Mouse (Mus musculus): ENCODE results near the gene Pik3cb. TPM values are rescaled to one million over a fixed set of nuclear protein-coding genes. Genes with fewer than 3 reads are reported as not detected.

Gene Pik3cb
- polyA plus RNA-seq, 1 experiment, result 3.0 TPM

DNA sequence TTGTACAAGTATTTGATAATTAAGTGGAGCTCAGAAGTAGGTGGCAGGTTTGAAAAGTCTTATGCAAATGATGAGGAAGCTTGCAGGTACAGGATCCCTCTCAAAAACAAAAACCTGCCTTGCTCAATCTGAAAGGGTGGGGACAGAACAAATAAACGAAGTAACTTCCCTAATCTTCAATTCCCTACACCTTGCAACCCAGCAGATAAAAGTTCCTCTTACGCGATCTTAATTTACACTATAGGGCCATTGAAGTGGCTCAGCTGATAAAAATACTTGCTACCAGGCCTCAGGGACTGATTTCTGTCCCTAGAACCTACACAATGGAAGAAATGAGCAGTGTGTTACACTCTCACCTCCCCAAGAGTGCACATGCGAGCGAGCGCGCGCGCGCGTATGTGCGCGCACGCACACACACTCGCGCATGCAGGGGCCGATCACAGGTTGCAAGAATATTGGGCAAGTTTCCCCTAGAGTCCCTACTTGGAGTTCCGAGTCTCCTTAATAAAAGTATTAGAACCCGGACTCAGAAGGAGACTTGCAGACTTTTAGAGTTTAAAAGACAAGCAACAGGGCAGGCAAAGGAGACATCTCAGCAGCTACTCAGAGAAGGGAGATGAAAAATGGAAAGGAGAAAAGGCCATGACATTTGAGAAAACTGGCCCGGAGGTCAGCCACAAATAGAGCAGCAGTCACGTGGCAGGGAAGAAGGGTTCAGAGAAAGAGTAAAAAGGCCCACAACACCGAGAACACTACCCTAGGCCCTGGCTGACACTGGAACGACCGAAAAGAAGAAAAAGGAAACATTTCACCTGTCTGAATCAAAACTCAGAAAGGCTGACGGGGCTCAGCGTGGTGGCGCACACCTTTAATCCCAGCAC, 6.7 kb upstream of the Pik3cb start:
- Histone ChIP-seq H3K27ac (ENCODE audit: control insufficient read depth, insufficient read depth, low read depth, low read length) (no peak overlapping the region), H3K27me3 (ENCODE audit: control insufficient read depth, insufficient read depth, low read length) (no peaks in the 10 kb centered on the region), H3K4me3 (ENCODE audit: control insufficient read depth, low read depth, low read length) (peak overlapping the region; percentile 17; the same call in 1 of the 2 replicates), H3K4me1 (ENCODE audit: control insufficient read depth, insufficient read depth, low read length) (peaks cover 3% of the 10 kb centered on the region), H3K36me3 (ENCODE audit: control insufficient read depth, insufficient read depth, low read length) (no peaks in the 10 kb centered on the region)
- TF ChIP-seq POLR2A (IDR thresholded peaks at IDR 0.05; ENCODE audit: control insufficient read depth, low read depth, low read length) (no peak), CTCF (IDR thresholded peaks at IDR 0.05; ENCODE audit: control insufficient read depth, insufficient read depth, insufficient replicate concordance, low read depth, low read length) (no peak)

DNA sequence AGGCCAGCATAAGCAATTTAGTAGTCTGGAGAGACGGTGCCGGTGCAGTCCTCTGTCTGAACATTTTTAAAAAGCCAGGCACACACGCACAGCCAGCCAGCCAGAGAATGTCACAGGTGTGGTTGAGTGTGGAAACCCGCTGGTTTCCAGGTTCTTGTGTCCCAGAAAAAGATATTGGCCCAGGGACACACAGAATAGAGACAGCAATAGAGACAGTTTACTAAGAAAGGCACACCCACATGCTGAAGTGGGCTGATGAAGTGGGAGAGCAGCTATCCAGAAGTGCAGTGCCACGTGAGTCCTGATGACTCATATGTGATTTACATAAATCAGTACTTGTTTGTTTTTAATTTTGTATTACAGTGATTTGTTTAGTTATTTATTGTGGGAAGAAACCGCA, 5.3 kb upstream of the Pik3cb start:
- Histone ChIP-seq H3K4me1 (ENCODE audit: control insufficient read depth, insufficient read depth, low read length) (peaks cover 3% of the 10 kb centered on the region), H3K36me3 (ENCODE audit: control insufficient read depth, insufficient read depth, low read length) (no peaks in the 10 kb centered on the region), H3K27me3 (ENCODE audit: control insufficient read depth, insufficient read depth, low read length) (no peaks in the 10 kb centered on the region), H3K27ac (ENCODE audit: control insufficient read depth, insufficient read depth, low read depth, low read length) (no peak overlapping the region), H3K4me3 (ENCODE audit: control insufficient read depth, low read depth, low read length) (no peak overlapping the region)
- TF ChIP-seq POLR2A (IDR thresholded peaks at IDR 0.05; ENCODE audit: control insufficient read depth, low read depth, low read length) (no peak), CTCF (IDR thresholded peaks at IDR 0.05; ENCODE audit: control insufficient read depth, insufficient read depth, insufficient replicate concordance, low read depth, low read length) (no peak)

DNA sequence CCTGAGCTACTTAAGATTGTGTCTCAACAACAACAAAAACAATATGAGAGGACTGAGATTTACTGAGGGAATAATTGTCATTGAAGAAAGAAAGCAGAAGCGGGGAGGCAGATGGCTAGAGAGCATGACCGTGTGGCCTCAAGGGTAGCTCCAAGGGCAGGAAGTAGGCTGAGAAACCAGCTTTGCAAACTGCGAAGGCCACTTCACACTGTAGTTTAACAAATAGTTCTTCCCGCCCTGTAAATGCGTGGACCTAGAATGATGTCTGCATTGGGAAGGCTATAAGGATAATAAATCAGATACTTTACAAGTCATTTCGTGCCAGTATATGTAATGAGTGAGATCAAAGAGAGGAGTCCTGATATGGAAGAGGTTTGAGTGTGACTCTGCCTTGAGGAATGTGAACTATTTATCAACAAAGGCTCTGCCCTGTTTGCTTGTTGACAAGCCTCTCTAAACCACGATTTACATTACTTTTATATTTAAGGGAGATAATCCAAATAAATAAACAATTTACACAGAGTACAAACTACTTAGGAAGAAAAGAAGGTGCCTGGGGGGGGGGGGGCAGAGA, 4.1 kb upstream of the Pik3cb start:
- Histone ChIP-seq H3K4me3 (ENCODE audit: control insufficient read depth, low read depth, low read length) (no peak overlapping the region), H3K27ac (ENCODE audit: control insufficient read depth, insufficient read depth, low read depth, low read length) (no peak overlapping the region), H3K27me3 (ENCODE audit: control insufficient read depth, insufficient read depth, low read length) (no peaks in the 10 kb centered on the region), H3K36me3 (ENCODE audit: control insufficient read depth, insufficient read depth, low read length) (no peaks in the 10 kb centered on the region), H3K4me1 (ENCODE audit: control insufficient read depth, insufficient read depth, low read length) (peaks cover 6% of the 10 kb centered on the region)
- TF ChIP-seq CTCF (IDR thresholded peaks at IDR 0.05; ENCODE audit: control insufficient read depth, insufficient read depth, insufficient replicate concordance, low read depth, low read length), result no peak
- no peak for TF ChIP-seq POLR2A (IDR thresholded peaks at IDR 0.05; ENCODE audit: control insufficient read depth, low read depth, low read length)

DNA sequence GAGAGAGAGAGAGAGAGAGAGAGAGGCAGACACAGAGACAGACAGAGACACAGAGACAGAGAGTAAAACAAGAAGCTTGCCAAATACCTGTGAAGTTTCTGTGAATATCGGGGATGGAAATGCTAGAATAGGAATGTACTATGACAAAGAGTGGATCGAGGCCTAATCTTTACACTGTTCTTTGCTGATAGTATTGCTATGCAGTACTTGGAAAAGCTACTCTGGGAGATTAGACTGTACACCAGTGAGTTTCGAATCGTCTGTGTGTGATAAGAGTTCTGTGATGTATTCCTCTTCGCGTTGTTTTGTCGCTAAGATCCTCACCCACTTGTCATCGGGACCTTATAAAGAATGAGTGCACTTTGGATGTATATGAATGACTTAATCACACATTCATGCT, 1.2 kb upstream of the Pik3cb start:
- TF ChIP-seq POLR2A (IDR thresholded peaks at IDR 0.05; ENCODE audit: control insufficient read depth, low read depth, low read length) (no peak), CTCF (IDR thresholded peaks at IDR 0.05; ENCODE audit: control insufficient read depth, insufficient read depth, insufficient replicate concordance, low read depth, low read length) (no peak)
- Histone ChIP-seq H3K27ac (ENCODE audit: control insufficient read depth, insufficient read depth, low read depth, low read length) (no peak overlapping the region), H3K36me3 (ENCODE audit: control insufficient read depth, insufficient read depth, low read length) (no peaks in the 10 kb centered on the region), H3K27me3 (ENCODE audit: control insufficient read depth, insufficient read depth, low read length) (no peaks in the 10 kb centered on the region), H3K4me1 (ENCODE audit: control insufficient read depth, insufficient read depth, low read length) (peaks cover 6% of the 10 kb centered on the region), H3K4me3 (ENCODE audit: control insufficient read depth, low read depth, low read length) (no peak overlapping the region)

DNA sequence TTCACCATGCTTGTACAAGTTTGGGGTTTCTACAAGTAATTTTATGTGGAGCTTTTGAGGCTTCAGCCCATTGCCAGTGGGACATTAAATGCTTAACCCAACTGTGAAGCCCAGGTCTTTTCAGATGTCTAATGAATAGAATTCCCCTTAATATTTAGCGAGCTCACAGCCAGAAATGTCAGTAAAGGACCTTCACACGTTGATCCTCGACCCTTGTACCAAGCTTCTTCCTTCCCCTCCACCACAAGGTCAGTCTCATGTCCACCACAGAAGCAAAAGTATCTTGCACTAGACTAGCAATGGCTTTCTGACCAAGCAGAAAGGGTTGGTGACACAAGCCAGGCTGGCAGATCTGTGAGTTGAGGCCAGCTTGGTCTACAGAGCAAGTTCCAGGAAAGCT, 750 bp upstream of the Pik3cb start:
- no peaks in the 10 kb centered on the region for H3K27me3 ChIP-seq (ENCODE audit: control insufficient read depth, insufficient read depth, low read length)
- no peak overlapping the region for H3K4me3 ChIP-seq (ENCODE audit: control insufficient read depth, low read depth, low read length)
- H3K27ac ChIP-seq (ENCODE audit: control insufficient read depth, insufficient read depth, low read depth, low read length), result no peak overlapping the region
- no peaks in the 10 kb centered on the region for H3K36me3 ChIP-seq (ENCODE audit: control insufficient read depth, insufficient read depth, low read length)
- TF ChIP-seq POLR2A (IDR thresholded peaks at IDR 0.05; ENCODE audit: control insufficient read depth, low read depth, low read length), result no peak
- TF ChIP-seq CTCF (IDR thresholded peaks at IDR 0.05; ENCODE audit: control insufficient read depth, insufficient read depth, insufficient replicate concordance, low read depth, low read length), result no peak
- H3K4me1 ChIP-seq (ENCODE audit: control insufficient read depth, insufficient read depth, low read length), result peaks cover 6% of the 10 kb centered on the region

DNA sequence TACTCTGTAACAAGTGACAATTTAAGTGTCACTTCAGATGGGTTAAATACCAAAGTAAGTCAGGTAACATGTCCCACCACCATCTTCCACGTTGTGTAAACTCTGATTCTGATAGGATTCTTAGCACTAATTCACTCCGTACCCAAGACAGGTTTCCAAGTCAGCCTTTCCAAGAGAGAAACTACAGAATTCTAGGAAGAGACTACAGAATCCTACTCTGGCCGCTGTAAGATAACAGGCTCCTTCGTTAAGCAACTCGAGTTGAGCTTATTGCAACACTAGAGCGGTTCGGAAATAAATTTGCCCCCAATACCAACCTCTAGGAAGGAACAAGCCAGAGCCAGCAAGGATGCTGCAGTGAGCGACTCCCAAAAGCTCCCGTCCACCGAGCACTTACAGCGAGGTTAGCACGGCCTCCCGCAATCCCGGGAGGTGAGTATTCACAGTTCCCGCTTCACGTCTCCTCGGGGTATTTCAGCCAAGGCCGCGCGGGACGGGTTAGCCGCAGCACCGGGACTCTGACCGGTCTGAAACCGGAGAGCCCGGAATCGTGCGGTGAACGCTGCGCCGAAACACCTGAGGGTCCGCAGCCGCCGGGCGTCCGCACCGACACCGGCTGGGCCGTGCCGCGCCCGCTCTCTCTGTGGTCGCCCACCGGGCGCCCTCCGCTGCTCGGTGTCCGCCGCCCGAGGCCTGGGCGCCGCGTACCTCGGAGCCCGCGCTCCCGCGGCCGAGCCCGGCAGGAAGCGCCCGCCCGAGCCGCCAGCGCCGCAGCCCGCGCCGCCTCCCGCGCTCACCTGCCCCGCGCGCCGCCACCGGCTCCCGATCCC, 1.0 kb downstream of the Pik3cb start:
- peaks cover 6% of the 10 kb centered on the region for H3K4me1 ChIP-seq (ENCODE audit: control insufficient read depth, insufficient read depth, low read length)
- TF ChIP-seq CTCF (IDR thresholded peaks at IDR 0.05; ENCODE audit: control insufficient read depth, insufficient read depth, insufficient replicate concordance, low read depth, low read length) (no peak), POLR2A (IDR thresholded peaks at IDR 0.05; ENCODE audit: control insufficient read depth, low read depth, low read length) (no peak)
- H3K4me3 ChIP-seq (ENCODE audit: control insufficient read depth, low read depth, low read length), result peak overlapping the region; percentile 99
- H3K27ac ChIP-seq (ENCODE audit: control insufficient read depth, insufficient read depth, low read depth, low read length), result peak overlapping the region; percentile 61
- no peaks in the 10 kb centered on the region for H3K36me3 ChIP-seq (ENCODE audit: control insufficient read depth, insufficient read depth, low read length)
- no peaks in the 10 kb centered on the region for H3K27me3 ChIP-seq (ENCODE audit: control insufficient read depth, insufficient read depth, low read length)

DNA sequence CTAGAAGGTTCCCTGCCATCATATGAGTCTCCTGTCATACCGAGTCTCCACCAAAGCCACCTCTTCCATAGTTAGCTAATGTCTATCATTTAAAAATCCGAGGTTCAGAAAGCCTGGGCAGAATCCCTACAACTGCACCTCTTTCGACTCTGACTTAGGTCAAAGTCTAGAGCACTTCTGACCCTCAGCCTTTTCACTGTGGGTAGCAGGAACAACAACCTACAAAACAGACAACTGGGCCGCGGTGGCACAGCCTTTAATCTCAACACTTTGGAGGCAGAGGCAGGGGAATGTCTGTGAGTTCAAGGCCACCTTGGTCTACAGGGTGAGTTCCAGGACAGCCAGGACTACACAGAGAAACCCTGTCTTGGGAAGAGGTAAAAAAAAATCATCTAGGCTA, 3.1 kb downstream of the Pik3cb start:
- Histone ChIP-seq H3K27ac (ENCODE audit: control insufficient read depth, insufficient read depth, low read depth, low read length) (no peak overlapping the region), H3K4me3 (ENCODE audit: control insufficient read depth, low read depth, low read length) (no peak overlapping the region), H3K36me3 (ENCODE audit: control insufficient read depth, insufficient read depth, low read length) (no peaks in the 10 kb centered on the region), H3K4me1 (ENCODE audit: control insufficient read depth, insufficient read depth, low read length) (peaks cover 6% of the 10 kb centered on the region), H3K27me3 (ENCODE audit: control insufficient read depth, insufficient read depth, low read length) (no peaks in the 10 kb centered on the region)
- TF ChIP-seq CTCF (IDR thresholded peaks at IDR 0.05; ENCODE audit: control insufficient read depth, insufficient read depth, insufficient replicate concordance, low read depth, low read length), result no peak
- no peak for TF ChIP-seq POLR2A (IDR thresholded peaks at IDR 0.05; ENCODE audit: control insufficient read depth, low read depth, low read length)

All from testis, adult 2 months (tissue).